Mouse (Mus musculus): ENCODE measurements around the gene Chrne.

Gene Chrne

GRCm38 (mm10) chr11:70651391-70651790 is 32.4 kb upstream of the Chrne start:
- no peak for DNase-seq

- DNase-seq, result no peak
Measured at GRCm38 (mm10) chr11:70650322-70651175, 31.5 kb upstream of the Chrne start.

GRCm38 (mm10) chr11:70649185-70649734 is 30.2 kb upstream of the Chrne start:
- no peak for DNase-seq

- no peak for DNase-seq
Measured at GRCm38 (mm10) chr11:70648512-70648911, 29.5 kb upstream of the Chrne start.

DNA sequence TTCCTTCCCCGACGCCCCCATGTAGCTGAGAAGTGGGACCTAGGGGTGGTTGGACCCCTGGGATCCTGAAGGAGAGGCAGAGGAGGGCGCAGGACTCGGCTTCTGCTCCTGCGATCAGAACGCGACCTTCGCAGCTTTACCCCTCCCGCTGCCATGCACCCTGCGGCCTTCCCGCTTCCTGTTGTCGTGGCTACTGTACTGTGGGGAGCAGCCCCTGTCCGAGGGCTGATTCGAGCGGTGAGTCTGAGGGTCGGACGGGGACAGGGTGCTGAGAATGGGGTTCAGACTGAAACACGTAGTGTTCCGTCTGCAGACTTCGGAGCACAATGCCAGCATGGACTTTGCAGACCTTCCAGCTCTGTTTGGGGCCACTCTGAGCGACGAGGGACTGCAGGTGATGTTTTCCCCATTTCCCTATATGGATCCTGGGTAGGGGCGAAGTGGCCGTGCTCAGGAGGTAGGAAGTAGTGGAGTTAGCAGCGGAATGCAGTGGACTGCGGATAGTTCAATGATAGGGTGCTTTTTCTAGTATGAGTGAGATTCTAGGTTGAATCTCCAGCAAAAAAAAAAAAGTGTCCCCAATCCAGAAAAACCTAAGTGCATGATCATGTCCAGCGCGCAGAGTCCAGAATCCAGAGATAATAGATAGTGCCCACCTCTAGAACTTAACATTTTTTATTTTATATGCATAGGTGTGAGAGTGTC is 28.9 kb upstream of the Chrne start:
- peak; percentile 52 for DNase-seq

GRCm38 (mm10) chr11:70646691-70647650 is 28.0 kb upstream of the Chrne start, which contains the start of the genes Rnf167 and Slc25a11:
Rnf167 (plus strand) TSS chr11:70647235.
Slc25a11 (minus strand) TSS chr11:70647479.
- DNase-seq, result peak; percentile 99

GRCm38 (mm10) chr11:70646259-70646555 is 27.2 kb upstream of the Chrne start:
- DNase-seq, result no peak

- no peak for DNase-seq
Measured at GRCm38 (mm10) chr11:70645461-70646258, 26.6 kb upstream of the Chrne start.

DNA sequence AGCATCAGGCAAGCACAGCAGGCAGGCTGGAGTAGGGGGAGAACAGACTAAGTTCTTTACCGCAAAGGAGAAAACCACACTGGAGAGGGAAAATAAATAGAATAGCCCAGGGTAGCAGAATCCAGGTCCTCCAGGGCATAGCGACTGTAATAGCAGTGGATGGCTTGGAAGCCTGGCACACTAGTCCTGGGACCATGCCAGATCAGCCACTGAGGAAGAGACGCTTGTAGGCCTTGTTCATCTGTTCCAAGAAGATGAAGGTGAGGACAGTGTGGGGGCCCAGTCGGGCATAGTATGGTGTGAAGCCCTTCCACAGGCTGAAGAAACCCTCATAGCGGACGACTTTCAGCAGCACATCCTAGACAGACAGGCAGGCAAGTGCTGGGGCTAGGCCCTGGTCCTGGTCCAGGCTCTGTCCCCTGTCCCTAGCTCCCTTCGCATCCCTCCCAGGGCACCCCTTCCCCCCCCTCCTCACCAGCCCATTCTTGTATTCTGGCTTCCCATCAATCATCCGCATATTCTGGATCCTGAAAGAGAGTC is 25.6 kb upstream of the Chrne start:
- DNase-seq, result no peak

GRCm38 (mm10) chr11:70643051-70643450 is 24.0 kb upstream of the Chrne start:
- DNase-seq, result no peak

DNA sequence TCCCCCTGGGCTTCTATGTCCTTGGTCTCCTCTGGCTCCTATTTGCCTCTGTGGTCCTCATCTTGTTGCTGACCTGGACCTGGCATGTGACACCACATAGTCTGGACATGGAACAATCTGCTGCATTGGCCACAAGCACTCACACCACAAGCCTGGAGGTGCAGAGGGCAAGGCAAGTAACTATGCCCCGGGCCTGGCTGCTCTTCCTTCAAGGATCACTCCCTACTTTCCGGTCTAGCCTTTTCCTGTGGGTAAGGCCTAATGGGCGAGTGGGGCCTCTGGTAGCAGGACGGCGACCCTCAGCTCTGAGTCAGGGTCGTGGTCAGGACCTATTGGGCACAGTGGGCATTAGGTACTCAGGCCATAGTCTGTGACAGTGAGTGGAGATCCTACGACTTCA is 22.2 kb upstream of the Chrne start:
- DNase-seq, result no peak

- no peak for DNase-seq
Measured at GRCm38 (mm10) chr11:70639976-70640375, 21.0 kb upstream of the Chrne start.

GRCm38 (mm10) chr11:70638714-70639278 is 19.8 kb upstream of the Chrne start, which contains the start of gene Gp1ba:
Gp1ba (plus strand) TSS chr11:70639122.
- no peak for DNase-seq

- no peak for DNase-seq
Measured at GRCm38 (mm10) chr11:70638293-70638692, 19.3 kb upstream of the Chrne start.

GRCm38 (mm10) chr11:70637764-70638163 is 18.7 kb upstream of the Chrne start:
- DNase-seq, result no peak

DNA sequence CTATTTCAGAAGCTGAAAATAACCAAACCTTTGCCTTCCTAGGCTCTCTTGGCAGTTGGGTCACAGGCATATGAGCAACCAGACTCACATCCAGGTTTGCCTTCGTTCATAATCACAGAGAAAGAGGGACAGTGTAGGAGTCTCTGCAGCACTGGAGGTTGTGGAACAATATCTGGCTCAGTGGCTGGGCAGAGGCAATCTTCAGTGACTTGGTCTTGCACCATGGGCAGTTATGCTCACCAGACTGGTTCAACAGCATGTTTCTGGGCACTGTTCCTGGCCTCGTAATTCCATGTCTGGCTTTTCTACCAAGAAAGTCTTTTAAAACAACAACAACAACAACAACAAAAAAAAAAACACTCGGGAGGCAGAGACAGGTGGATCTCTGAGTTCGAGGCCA is 16.6 kb upstream of the Chrne start:
- no peak for DNase-seq

GRCm38 (mm10) chr11:70630129-70630528 is 11.1 kb upstream of the Chrne start:
- no peak for DNase-seq

- peak; percentile 16 for DNase-seq
Measured at GRCm38 (mm10) chr11:70629557-70629956, 10.5 kb upstream of the Chrne start.

DNA sequence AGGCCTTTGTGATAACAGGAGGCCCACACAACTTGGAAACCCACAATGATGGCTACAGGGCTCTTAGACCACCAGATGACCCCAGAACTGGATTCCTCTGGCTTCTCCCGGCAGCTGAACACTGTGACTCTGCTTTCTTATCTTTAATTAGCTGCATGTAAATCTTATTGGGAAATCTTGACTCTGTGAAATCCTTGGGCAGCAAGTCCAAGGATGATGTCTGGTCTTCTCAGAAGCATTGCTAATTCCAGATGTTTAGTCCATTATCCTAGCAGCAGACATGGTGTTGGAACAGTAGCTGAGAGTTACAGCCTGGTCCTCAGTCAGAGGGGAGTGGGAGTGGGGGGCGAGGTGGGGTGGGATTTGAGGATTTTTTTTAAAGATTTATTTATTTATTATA is 9.4 kb upstream of the Chrne start:
- peak; percentile 2 for DNase-seq

DNA sequence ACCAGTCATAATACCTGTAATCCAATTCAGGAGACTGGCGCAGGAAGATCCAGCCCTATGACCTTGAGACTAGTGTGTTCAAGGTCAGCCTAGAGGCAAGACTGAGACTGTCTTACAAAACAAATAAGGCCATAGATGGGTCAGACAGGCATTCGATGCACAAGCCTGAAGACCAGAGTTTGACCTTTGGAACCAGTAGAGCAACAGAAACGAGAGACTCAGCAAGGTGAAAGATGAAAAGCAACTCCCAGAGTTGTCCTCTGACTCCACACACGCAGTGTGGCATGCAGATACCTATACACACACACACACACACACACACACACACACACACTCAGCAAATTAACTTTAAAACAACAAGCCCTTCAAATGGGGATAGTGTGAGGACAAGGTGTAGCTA is 7.9 kb upstream of the Chrne start:
- no peak for DNase-seq

GRCm38 (mm10) chr11:70625473-70625872 is 6.5 kb upstream of the Chrne start:
- peak; percentile 63 for DNase-seq

Measured in lung, postnatal 10 days (tissue).